Mouse (Mus musculus): ENCODE measurements around the gene H2afy. TPM values are rescaled to one million over a fixed set of nuclear protein-coding genes. Genes with fewer than 3 reads are reported as not detected.

Gene H2afy
- polyA plus RNA-seq, 1 experiment from 2014 or later: 422 TPM

GRCm38 (mm10) chr13:56163751-56164150 is 27.6 kb upstream of the H2afy start:
- H3K4me1 ChIP-seq: peaks cover 87% of the 10 kb centered on the region
- WGBS: 15% methylated on average over 6 of the region's 6 CpGs
- no peak overlapping the region for H3K9ac ChIP-seq
- no peak overlapping the region for H3K4me3 ChIP-seq
- ATAC-seq (ENCODE audit: low FRiP score, low read depth): peak; percentile 39
- H3K27ac ChIP-seq: peak overlapping the region; percentile 93
- no peaks in the 10 kb centered on the region for H3K36me3 ChIP-seq
- H3K27me3 ChIP-seq: no peaks in the 10 kb centered on the region
- H3K9me3 ChIP-seq: no peaks in the 10 kb centered on the region
- peak overlapping the region; percentile 47; the same call in 1 of the 2 replicates for H3K4me2 ChIP-seq (replicated peaks)

GRCm38 (mm10) chr13:56162859-56163258 is 26.7 kb upstream of the H2afy start:
- Histone ChIP-seq H3K27me3 (no peaks in the 10 kb centered on the region), H3K27ac (peak overlapping the region; percentile 93), H3K9me3 (no peaks in the 10 kb centered on the region), H3K9ac (no peak overlapping the region), H3K4me2 (replicated peaks) (no peak overlapping the region), H3K4me3 (no peak overlapping the region), H3K4me1 (peaks cover 86% of the 10 kb centered on the region), H3K36me3 (no peaks in the 10 kb centered on the region)
- ATAC-seq (ENCODE audit: low FRiP score, low read depth): no peak
- WGBS: 71% methylated on average over 6 of the region's 6 CpGs

DNA sequence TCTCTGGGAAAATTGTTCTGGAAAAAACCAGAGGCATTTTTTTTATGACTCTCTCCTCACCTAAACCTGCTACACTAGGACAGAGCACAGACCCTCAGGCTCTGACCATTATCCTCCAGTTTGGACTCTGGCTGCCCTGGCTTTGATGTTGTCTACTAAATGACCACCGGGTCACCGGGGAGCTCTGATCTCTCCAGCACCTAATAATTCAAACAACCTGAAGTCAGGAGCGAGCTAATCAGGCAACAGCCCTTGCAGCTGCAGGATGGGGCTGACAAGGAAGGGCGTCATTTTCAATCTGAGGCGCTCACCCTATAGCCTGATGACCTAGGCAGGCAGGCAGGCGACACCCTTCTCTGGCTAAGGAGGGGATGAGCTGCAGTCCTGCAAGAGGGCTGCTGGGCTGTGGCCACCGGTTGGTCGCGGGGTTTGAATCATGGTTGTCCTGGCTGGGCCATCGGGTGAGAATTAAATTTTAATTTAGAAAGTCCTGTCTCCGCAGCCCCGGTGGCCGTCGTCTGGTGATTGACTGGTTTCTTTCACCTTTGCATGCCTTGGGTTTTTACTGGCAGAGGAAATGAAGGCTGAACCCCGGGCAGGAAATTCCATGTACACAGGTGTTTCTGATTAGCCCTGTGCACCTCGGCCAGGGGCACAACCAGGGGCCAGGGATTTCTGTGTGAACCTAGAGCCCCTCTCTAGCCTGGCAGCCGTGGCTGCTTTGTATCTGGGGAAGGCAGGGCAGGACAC is 23.6 kb upstream of the H2afy start:
- H3K36me3 ChIP-seq: no peaks in the 10 kb centered on the region
- peak overlapping the region; percentile 39; the same call in 1 of the 2 replicates for H3K9ac ChIP-seq
- H3K27ac ChIP-seq: peak overlapping the region; percentile 88
- H3K27me3 ChIP-seq: no peaks in the 10 kb centered on the region
- H3K4me1 ChIP-seq: peaks cover 93% of the 10 kb centered on the region
- H3K4me3 ChIP-seq: no peak overlapping the region
- no peak for ATAC-seq (ENCODE audit: low FRiP score, low read depth)
- H3K4me2 ChIP-seq (replicated peaks): peak overlapping the region; percentile 51
- WGBS: 2% methylated on average over 17 of the region's 17 CpGs
- no peaks in the 10 kb centered on the region for H3K9me3 ChIP-seq

GRCm38 (mm10) chr13:56159016-56159601 is 22.9 kb upstream of the H2afy start:
- 11% methylated on average over 14 of the region's 14 CpGs for WGBS
- peak overlapping the region; percentile 39; the same call in 1 of the 2 replicates for H3K9ac ChIP-seq
- peaks cover 91% of the 10 kb centered on the region for H3K4me1 ChIP-seq

DNA sequence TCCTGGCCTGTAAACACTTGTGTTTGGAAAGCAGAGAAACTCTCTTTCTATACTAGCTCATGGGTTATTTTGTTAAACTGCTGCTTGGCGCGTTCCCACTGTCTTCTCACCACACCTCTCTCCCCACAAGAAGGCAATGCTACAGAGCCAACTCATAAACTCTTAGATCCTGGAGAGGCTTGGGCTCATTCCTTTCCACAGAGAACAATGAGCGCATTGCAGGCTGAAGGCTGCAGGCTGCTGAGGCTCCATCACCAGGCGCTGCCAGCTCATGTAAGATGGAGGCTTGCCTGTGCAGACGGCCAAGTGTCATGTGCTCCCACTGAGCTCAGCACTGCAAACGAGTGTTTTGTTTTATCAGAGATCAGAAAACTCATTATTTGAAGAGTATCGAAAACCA is 19.5 kb upstream of the H2afy start:
- ATAC-seq (ENCODE audit: low FRiP score, low read depth): peak; percentile 24; the same call in 1 of the 2 replicates
- Histone ChIP-seq H3K4me2 (replicated peaks) (no peak overlapping the region), H3K9ac (no peak overlapping the region), H3K36me3 (no peaks in the 10 kb centered on the region), H3K27ac (peak overlapping the region; percentile 85), H3K4me3 (no peak overlapping the region), H3K27me3 (no peaks in the 10 kb centered on the region), H3K9me3 (no peaks in the 10 kb centered on the region), H3K4me1 (peaks cover 82% of the 10 kb centered on the region)
- 30% methylated on average over 7 of the region's 7 CpGs for WGBS

More at GRCm38 (mm10) chr13:56159016-56159601, 22.9 kb upstream of the H2afy start:
- H3K9me3 ChIP-seq: no peaks in the 10 kb centered on the region
- peak overlapping the region; percentile 51 for H3K4me2 ChIP-seq (replicated peaks)
- ATAC-seq (ENCODE audit: low FRiP score, low read depth): no peak
- no peaks in the 10 kb centered on the region for H3K27me3 ChIP-seq
- no peaks in the 10 kb centered on the region for H3K36me3 ChIP-seq
- no peak overlapping the region for H3K4me3 ChIP-seq
- peak overlapping the region; percentile 88 for H3K27ac ChIP-seq

- H3K4me3 ChIP-seq: no peak overlapping the region
- ATAC-seq (ENCODE audit: low FRiP score, low read depth): peak; percentile 34; the same call in 1 of the 2 replicates
- peaks cover 82% of the 10 kb centered on the region for H3K4me1 ChIP-seq
- no peaks in the 10 kb centered on the region for H3K9me3 ChIP-seq
- no peak overlapping the region; the same call in 1 of the 2 replicates for H3K4me2 ChIP-seq (replicated peaks)
- no peak overlapping the region for H3K9ac ChIP-seq
- no peaks in the 10 kb centered on the region for H3K27me3 ChIP-seq
- 10% methylated on average over 5 of the region's 5 CpGs for WGBS
- no peaks in the 10 kb centered on the region for H3K36me3 ChIP-seq
- peak overlapping the region; percentile 85 for H3K27ac ChIP-seq
Measured at GRCm38 (mm10) chr13:56155048-56155447, 18.9 kb upstream of the H2afy start.

DNA sequence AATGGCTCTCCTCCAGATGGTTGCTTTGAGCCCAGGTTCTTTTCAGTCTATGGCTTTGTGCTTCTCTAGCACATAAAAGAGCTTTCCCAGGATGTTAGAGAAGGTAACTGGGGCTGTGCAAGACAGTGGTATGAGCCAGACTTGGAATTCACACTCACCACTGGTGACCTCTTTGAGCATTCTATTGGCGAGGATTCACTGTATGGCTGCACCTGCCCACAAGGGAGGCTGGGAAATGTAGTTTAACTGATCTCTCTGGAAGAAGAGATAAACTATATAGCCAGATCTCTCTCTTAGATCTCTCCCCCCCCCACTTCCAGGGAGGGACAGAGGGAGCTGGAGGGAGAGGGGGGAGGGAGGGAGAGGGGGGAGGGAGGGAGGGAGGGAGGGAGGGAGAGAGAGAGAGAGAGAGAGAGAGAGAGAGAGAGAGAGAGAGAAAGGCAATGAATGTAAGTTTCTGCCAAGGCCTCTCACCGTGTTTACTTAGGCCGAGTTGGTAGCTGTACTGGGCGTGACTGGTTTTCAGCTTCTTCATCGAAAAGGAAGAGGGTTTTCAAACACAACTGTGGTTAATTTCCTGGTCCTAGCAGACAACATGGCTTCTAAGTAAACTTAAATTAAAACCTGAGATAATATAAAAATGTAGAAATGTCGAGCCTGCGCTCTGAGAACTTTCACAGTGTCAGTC is 16.8 kb upstream of the H2afy start:
- H3K9me3 ChIP-seq: no peaks in the 10 kb centered on the region
- no peaks in the 10 kb centered on the region for H3K27me3 ChIP-seq
- H3K4me1 ChIP-seq: peaks cover 66% of the 10 kb centered on the region
- H3K4me3 ChIP-seq: no peak overlapping the region
- no peaks in the 10 kb centered on the region for H3K36me3 ChIP-seq
- 64% methylated on average over 7 of the region's 7 CpGs for WGBS
- no peak overlapping the region for H3K27ac ChIP-seq
- no peak for ATAC-seq (ENCODE audit: low FRiP score, low read depth)
- H3K4me2 ChIP-seq (replicated peaks): no peak overlapping the region
- no peak overlapping the region for H3K9ac ChIP-seq

DNA sequence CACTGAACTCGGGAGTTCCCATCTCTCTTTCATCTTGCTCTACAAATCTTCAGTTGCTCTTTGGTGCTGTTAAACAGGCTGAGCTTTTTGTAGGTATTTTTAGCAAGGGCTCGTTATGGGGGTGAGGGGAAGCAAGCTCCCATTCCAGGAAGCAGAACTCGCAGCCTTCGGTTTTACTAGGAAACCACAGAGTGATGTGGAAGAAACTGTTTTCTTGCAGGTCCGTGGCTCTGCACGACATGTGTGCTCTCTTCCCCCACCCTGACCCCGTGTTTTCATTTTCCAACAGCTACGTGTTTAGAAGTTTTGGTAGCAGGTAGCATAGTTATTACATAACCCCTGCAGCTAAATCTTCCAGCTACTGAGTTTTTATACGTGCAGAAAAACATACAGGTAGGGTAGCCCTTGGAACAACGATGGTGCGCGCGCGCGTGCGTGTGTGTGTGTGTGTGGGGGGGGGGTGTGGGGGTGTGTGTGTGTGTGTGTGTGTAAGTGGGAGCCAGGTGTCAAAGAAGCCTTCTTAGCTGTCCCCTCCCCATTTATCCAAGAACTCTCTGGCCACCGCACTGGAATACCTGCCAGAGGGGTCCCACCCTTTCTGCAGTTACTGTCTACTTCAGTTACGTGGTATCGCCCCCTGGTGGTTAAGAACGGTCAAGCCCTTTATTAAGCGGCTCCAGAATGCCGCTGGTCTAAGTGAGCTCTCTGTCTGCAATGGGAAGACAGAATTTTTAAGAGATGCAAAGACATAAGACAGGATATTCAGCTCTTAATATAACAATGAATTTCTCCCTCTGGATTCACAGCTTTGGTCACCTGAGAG is 15.5 kb upstream of the H2afy start:
- WGBS: 21% methylated on average over 22 of the region's 22 CpGs
- peak overlapping the region; percentile 55 for H3K4me2 ChIP-seq (replicated peaks)

DNA sequence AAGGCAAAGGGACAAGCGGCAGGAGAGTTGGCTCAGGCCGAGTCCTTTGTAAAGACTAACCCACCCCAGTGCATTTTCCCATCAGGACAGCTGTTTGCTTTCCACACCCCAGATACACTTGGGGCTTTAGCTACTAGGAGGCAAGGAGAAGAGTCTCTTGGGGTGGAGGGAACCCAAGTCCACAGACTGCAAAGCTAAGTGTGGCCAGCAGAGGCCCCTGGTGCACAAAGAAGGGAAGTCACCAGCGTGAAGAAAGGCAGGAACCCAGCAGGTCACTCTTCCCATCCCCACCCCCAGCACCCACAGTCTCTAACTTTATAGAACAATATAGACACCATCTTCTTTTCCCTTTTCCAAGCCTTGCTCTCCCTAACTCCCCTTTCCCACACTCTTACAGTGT is 9.4 kb upstream of the H2afy start:
- H3K36me3 ChIP-seq: no peaks in the 10 kb centered on the region
- H3K9ac ChIP-seq: no peak overlapping the region
- H3K4me2 ChIP-seq (replicated peaks): no peak overlapping the region
- no peaks in the 10 kb centered on the region for H3K27me3 ChIP-seq
- no peaks in the 10 kb centered on the region for H3K9me3 ChIP-seq
- H3K4me1 ChIP-seq: peaks cover 18% of the 10 kb centered on the region
- ATAC-seq (ENCODE audit: low FRiP score, low read depth): no peak
- no peak overlapping the region for H3K4me3 ChIP-seq
- H3K27ac ChIP-seq: no peak overlapping the region
- 48% methylated on average over 3 of the region's 3 CpGs for WGBS

More for the DNA sequence above, 15.5 kb upstream of the H2afy start:
- no peaks in the 10 kb centered on the region for H3K36me3 ChIP-seq
- peak; percentile 57; the same call in 1 of the 2 replicates for ATAC-seq (ENCODE audit: low FRiP score, low read depth)
- peak overlapping the region; percentile 76 for H3K27ac ChIP-seq
- H3K4me1 ChIP-seq: peaks cover 60% of the 10 kb centered on the region
- no peaks in the 10 kb centered on the region for H3K9me3 ChIP-seq
- no peaks in the 10 kb centered on the region for H3K27me3 ChIP-seq
- peak overlapping the region; percentile 25; the same call in 1 of the 2 replicates for H3K9ac ChIP-seq
- peak overlapping the region; percentile 11; the same call in 1 of the 2 replicates for H3K4me3 ChIP-seq

- 70% methylated on average over 2 of the region's 2 CpGs for WGBS
- no peaks in the 10 kb centered on the region for H3K27me3 ChIP-seq
- H3K9ac ChIP-seq: no peak overlapping the region
- no peaks in the 10 kb centered on the region for H3K36me3 ChIP-seq
- H3K27ac ChIP-seq: no peak overlapping the region
- peaks cover 24% of the 10 kb centered on the region for H3K4me1 ChIP-seq
- no peak overlapping the region for H3K4me2 ChIP-seq (replicated peaks)
- H3K4me3 ChIP-seq: no peak overlapping the region
- H3K9me3 ChIP-seq: no peaks in the 10 kb centered on the region
- ATAC-seq (ENCODE audit: low FRiP score, low read depth): no peak
Measured at GRCm38 (mm10) chr13:56144021-56144420, 7.9 kb upstream of the H2afy start.

DNA sequence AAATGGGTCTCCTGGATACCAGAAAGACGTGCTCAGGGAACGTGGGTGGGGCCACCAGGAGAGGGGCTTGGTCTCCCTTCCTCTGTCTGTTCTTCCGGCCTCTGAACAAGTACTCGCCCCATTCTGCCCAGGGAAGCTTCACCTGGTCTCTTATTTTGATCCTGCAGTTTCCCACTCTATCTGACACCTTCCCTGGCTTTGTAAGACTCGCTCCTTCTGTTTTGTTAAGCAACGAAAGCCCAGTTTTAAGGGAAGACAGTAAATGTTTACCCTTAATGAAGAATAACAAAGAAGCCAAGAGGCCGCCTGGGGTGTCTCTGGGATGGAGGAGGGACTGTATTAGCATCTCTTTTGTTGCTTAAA is 7.0 kb upstream of the H2afy start:
- H3K4me3 ChIP-seq: no peak overlapping the region
- no peak overlapping the region for H3K27ac ChIP-seq
- no peaks in the 10 kb centered on the region for H3K36me3 ChIP-seq
- ATAC-seq (ENCODE audit: low FRiP score, low read depth): no peak
- no peaks in the 10 kb centered on the region for H3K27me3 ChIP-seq
- H3K4me2 ChIP-seq (replicated peaks): no peak overlapping the region
- H3K9ac ChIP-seq: no peak overlapping the region
- WGBS: 31% methylated on average over 7 of the region's 7 CpGs
- H3K9me3 ChIP-seq: no peaks in the 10 kb centered on the region
- peaks cover 30% of the 10 kb centered on the region for H3K4me1 ChIP-seq
